Mouse (Mus musculus) gastrocnemius, postnatal 25 days (tissue): Measurements from ENCODE around the gene Cnpy3. TPM values are rescaled to one million over a fixed set of nuclear protein-coding genes. Genes with fewer than 3 reads are reported as not detected.
A peak's percentile ranks its signal among the peaks of the same experiment; 100 is the strongest.
"Not testable (repeated sequence)": the region's sequence is repeated elsewhere in the genome, so short reads cannot be mapped to it uniquely, and the experiment has no call there.

Experiments
- DNase-seq: peaks from one replicate; pipeline ENCODE4 v3.0.0; 2022
- long read RNA-seq, 2 experiments: library from polyadenylated mRNA; stranded (forward); transcript quantifications; one replicate each; pipeline ENCODE4 v2.0.0; 2021
- total RNA-seq, 2 experiments: library from RNA; stranded (reverse); gene quantifications; 1 replicate in 1 of 2; 2 replicates in 1 of 2; pipeline ENCODE4 v1.2.3; 2021

Cnpy3 gene
- 10 to 100 TPM in 1 of 2 experiments, 1 to 10 TPM in 1; 8.3 to 11.8 TPM for total RNA-seq
- long read RNA-seq, experiment 1, transcript Cnpy3-201 (6 exons, 1,908 nt), result major isoform, 10 of 12 reads
- long read RNA-seq, experiment 1, partial matches to known transcripts, result 0 of 12 reads
- long read RNA-seq, experiment 1, other reads (novel, unspliced or antisense), result 2 of 12 reads
- long read RNA-seq, experiment 2, transcript Cnpy3-201 (6 exons, 1,908 nt), result major isoform, 18 of 24 reads
- long read RNA-seq, experiment 2, partial matches to known transcripts, result 1 of 24 reads
- long read RNA-seq, experiment 2, other reads (novel, unspliced or antisense), result 5 of 24 reads

DNA sequence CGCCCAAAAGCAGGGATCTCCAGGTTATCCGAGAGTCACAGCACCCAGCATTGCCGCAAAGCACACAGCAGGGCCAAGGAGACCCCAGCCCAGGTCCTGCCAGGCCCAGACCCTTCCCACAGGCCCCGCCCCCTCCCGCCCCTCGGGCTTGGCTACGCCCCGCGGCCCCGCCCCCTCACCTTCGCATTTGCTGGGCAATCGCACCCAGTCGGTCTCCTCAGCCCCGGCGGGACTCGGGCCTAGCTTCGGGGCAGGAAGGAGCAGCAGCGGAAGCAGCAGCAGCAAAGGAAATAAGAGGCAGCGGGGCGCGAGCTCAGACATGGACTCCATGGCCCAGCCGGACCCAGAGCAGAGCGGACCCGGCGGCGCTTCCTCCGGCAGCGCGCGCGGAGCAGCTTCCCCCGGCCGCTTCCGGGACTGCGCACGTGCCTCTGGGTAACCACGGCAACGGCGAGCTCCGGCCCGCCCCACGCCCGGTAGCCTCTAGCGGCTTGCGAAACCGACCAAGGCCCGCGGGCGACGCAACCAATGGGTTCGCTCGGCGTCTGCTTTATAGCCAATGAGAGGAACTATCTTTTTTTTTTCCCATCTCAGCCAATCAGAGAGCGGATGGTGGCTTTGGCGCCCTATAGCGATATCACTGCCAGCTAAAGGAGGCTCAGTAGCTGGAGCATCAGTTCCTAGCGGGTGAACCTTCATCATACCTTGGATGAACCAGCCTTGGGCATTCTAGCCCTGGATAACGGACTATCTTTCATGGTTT lies at the start of gene Cnpy3:
Cnpy3 (minus strand) TSS at position 421 of the 763 bp plus-strand sequence.
- peak; percentile 98 for DNase-seq

- no peak for DNase-seq
Observed at GRCm38 (mm10) chr17:46801761-46802160, 49.7 kb upstream of the Cnpy3 start.

DNA sequence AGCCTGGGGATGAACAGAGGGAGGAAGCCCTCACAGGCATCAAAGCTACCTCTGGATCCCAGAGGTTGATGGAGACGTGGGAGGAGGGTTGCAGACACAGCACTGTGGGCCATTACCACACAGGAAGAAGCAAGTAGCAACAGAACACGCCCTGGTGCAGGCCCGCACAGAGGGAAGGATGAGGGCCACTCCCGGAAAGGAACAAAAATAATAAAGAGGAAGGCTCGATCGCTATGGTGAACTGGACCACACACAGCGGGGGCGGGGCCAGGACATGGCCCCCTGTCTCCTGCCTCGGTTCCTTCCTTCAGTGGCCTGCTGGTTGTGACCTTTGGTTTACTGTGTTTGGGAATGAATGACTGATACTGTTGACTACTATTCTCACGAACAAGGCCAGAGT lies 47.7 kb upstream of the Cnpy3 start:
- DNase-seq, result no peak

DNA sequence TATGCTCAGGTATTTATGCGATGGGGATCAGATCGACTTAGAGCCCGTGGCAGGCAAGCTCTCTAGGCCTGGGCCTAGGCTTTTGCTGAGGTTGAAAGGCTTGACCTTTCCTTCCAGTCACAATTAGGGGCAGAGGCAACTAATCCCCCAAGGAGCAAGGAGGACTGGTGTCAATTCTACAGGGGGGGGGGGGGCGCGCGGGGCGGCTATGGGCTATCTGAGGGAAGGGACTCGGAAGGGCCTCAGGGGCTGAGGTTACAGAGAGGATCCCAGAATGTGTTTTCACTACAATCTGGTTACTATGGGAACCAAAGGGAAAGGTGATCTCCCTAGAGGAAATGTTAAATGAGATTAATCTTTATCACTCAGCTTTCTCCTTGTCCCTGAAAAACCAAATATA lies 45.4 kb upstream of the Cnpy3 start:
- no peak for DNase-seq

- DNase-seq, result no peak
Observed at GRCm38 (mm10) chr17:46796743-46797142, 44.7 kb upstream of the Cnpy3 start.

GRCm38 (mm10) chr17:46792963-46793362 lies 40.9 kb upstream of the Cnpy3 start:
- DNase-seq, result no peak

- DNase-seq, result not testable (repeated sequence)
Observed at GRCm38 (mm10) chr17:46787974-46788373, 36.0 kb upstream of the Cnpy3 start.

DNA sequence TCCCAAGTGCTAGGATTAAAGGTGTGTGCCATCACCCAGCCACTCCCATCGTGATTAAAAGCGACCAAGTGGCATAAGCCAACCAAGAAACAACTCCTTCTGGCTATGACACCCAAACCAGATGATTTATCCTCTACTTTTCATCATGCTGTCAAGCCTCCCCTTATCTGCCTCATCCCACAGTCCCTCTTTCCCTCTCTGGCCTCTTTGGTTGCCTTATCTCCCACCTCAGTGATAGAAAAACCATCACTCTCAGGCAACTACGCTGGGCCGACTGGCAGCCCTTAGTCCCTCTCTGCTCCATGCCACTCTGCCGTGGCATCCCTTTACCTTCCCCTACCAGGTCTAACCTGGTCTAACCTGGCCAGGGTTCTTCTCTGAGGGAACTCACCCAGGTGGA lies 34.9 kb upstream of the Cnpy3 start:
- DNase-seq, result no peak

DNA sequence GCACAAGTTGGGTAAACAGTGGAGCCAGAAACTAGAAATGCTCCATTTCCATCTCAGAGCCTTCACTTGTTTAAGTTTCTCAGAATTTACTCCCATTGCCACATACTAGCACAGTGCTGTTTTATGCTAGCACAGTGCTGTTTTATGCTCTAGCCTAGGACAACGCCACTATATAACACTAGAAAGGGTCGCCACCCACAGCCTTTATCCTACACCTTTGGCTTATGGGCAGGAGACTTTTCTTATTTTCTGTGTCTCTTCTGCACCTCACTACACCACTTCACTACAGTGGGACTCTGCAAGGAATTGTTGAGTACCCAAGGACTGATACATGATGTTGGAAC lies 31.2 kb upstream of the Cnpy3 start:
- no peak for DNase-seq

DNA sequence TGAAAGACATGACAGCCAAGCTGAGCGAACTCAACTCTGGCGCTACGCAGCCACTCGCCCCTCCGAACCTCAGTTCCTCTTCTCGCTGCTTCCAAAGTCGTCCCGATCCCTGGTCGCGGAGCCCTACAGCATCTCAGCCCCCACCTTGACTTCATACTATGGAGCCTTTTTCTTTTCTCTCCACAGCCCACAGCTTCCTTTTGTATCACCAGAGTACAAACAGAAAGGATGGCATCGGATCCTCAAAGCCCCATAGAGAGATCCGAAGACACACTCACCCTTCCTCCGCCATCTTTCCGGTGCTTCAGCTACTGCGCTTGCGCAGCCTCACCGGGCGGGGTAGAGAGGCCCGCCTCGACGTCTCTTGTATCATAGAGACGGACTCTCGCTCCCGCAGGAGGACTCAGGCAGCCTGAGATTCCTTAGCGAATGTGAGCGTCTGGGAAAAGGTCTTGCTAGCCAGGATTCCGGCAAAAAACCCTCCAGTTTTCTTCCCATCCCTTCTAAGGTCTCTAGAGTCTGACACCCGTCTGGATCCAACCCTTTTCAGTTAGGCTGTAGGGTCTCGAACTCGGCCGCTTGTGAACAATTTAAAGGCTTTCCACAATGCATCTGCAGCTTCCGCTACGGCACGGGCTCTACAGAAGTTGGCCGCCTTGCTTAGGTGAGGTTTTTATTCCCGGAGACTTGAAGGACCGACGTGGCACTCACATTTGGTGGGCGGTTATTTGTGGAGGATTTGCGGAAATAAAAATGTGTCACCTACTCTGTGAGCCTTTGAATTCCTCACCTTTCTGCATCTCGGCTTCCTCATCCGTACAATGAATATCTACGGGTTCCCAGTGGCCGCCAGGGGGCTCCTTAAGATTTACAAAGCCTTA lies 30.6 kb upstream of the Cnpy3 start, which contains the start of gene Rpl7l1:
Rpl7l1 (minus strand) TSS at position 332 of the 881 bp plus-strand sequence.
- peak; percentile 89 for DNase-seq

GRCm38 (mm10) chr17:46781876-46782275 lies 29.9 kb upstream of the Cnpy3 start:
- DNase-seq, result no peak

DNA sequence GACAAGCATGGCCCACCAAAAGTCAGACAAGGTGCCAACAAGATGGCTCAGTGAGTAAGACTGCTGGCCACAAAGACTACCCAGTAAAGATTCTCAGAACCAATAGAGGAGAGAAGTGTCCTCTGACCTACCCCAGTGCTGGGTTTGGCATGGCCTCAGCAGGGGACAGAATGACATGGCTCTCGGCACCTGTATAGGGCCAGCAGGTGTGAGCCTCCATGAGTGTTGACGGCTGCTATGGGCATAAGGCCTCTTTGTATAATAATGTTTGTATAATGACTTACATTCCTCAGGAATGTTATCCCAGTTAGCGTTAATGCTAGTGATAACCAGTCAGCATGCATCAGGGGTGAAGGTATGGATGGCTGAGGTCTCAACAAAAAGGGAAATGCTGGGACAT lies 24.1 kb upstream of the Cnpy3 start:
- no peak for DNase-seq

DNA sequence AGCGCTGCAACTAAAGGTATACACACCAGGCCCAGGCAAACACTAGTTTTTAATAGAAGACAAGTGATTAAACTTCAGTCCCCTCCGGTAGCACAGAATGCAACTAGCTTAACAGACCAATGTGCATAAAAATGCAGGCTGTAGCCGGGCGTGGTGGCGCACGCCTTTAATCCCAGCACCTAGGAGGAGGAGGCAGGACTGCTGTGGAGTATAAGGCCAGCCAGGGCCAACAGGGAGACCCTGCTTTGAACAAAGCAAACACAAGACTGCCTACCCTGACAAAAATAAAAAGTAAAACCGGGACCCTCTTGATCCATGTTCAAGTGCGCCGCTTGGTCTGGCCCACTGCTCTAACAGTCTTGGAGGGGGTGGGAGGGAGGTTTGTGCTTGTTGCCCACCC lies 23.1 kb upstream of the Cnpy3 start:
- DNase-seq, result no peak

- DNase-seq, result no peak
Observed at GRCm38 (mm10) chr17:46774131-46774472, 22.1 kb upstream of the Cnpy3 start.

DNA sequence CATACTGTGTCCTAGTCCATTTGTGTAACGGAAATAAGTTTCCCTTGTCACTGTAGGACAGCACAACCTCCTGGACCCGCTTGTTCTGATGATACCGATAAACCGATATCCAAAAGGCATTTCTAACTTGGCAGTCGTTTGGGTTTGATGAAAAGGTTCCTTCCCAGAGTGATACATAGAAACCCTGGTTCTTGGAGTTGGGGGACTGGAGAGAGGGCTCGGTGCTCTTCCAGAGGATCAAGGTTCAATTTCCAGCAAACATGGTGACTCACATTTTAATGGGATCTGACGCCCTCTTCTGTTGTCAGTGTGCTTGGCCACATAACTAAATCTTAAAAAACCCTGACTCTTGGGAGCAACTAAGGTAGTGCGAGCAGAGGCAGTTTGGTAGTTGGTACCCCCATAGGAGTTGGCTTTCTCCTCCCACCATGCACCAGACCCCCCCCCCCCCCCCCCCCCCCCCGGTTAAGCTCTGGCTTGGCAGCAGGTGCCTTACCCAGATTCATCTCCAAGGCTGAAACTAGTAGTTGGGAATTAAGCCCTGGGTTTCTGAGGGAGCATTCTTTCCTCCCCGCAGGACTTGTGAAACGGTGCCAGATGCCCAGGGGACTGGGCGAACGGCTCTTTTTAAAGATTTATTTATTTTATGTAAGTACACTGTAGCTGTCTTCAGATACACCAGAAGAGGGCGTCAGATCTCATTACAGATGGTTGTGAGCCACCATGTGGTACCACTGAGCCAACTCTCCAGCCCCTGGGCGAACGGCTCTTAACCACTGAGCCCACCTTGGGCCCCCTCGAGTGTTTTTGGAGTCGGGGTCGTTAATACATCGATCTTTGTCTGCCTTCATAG lies 21.5 kb upstream of the Cnpy3 start:
- no peak for DNase-seq

DNA sequence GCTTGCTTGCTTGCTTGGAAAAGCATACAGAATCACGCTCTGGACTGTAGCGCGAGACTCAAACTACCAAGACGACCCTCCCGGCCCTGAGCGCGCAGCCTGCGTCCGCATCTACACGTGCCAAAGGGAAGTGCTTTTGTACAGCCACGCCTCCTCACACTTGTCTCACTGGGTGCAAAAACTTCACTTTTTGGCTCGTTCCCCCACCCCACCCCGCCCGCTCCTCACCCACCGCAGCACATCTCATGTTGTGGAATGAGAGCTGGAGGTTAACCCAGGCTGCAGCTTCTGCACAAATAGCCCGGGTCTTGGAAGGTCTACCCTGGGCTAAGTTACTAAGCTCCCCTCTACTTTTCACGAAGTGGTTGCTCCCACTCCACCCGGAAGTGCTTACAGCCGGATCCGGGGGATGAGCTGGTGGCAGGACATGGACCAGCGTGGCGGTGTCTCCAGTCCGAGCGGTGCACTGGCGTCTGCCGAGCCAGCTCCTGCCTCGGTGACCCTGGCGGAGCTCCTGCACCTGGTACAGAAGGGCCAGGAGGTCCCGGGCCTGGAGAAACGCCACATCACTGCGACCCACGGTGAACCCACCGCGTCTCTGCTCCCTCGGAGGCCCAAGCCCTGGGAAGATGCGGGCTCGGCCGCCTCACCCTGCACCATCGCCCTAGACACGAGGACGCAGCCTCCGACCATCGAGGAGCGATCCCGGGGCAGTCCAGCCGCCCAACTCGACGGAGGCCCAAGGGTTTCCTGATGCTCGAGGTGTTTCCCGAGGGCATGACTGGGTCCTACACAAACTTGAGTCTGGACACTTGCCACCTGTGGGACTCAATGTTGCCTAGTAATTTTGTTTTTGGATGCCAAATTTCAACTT lies 20.6 kb upstream of the Cnpy3 start, which contains the start of gene 2310039H08Rik:
2310039H08Rik (plus strand) TSS at position 232 of the 874 bp plus-strand sequence.
- peak; percentile 84 for DNase-seq

DNA sequence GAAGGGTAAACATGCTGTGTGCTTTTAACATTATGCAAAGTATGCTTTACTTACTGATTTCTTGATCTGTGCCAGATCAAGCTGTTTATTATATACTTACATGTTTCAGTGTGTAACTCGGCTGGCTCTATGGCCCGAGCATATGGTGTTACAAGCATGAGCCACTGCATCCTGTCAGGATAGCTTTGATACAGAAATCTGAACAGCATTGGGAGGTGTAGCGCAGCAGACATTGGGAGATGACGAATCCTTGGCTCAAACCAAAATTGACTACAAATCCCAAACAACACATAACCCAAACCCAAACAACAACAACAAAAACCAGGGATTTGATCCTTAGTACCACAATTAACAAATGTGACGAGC lies 20.0 kb upstream of the Cnpy3 start:
- no peak for DNase-seq

DNA sequence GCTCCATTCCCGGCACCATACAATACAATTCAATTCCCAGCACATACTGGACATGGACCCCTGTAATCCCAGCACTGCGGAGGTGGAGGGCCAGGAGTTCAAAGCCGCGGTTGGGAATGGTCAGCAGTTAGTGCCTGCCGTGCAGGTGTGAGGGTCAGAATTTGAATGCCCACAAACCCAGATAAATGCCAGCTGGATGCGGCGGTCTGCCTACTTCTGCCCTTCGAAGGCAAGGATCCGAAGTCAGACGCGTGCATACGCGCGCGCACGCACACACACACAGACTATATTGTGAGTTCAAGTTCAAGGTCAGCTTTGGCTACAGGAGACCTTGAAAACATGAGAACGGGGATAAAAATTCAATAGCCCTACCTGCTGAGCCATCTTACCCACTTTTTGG lies 19.6 kb upstream of the Cnpy3 start:
- DNase-seq, result no peak

GRCm38 (mm10) chr17:46771025-46771424 lies 19.0 kb upstream of the Cnpy3 start:
- DNase-seq, result no peak

DNA sequence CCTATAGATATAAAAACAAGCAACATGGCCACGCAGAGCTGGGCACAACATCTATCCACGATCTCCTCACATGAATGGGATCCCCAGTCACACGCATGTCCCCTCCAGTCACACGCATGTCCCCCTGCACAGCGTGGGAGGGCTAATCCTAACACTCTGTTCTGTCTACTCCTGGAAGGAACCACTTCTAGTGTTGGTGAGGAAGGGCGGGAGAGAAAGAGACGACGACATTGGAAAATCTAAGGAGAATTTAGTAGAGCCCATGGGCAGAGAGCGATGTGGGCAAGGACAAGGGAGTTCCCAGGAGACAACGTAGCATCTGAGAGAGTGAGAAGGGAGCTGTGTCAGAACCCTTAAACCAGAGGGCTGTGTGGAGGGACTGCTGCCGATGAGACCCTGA lies 18.5 kb upstream of the Cnpy3 start:
- no peak for DNase-seq

DNA sequence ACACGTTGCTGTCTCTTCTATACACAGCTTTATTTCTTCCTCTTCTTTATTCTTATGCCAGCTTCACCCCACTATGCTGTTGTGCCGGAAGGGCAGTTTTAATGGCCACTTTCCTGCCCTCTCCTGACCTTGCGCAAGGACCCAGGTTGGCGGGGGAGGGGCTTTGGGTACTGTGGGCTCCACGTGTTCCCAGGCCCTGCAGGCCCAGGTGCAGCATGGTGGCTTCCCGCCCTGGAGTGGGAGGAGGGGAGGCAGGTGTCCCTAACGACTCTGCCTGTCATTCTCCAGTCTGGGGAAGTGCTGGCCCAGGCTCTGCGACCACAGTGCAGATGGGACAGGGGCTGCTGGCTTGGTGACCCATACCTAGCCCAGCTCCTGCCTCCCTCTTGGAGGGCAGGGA lies 15.9 kb upstream of the Cnpy3 start:
- DNase-seq, result no peak
